Mouse (Mus musculus): ENCODE measurements around the gene Lrg1.

Gene Lrg1

DNA sequence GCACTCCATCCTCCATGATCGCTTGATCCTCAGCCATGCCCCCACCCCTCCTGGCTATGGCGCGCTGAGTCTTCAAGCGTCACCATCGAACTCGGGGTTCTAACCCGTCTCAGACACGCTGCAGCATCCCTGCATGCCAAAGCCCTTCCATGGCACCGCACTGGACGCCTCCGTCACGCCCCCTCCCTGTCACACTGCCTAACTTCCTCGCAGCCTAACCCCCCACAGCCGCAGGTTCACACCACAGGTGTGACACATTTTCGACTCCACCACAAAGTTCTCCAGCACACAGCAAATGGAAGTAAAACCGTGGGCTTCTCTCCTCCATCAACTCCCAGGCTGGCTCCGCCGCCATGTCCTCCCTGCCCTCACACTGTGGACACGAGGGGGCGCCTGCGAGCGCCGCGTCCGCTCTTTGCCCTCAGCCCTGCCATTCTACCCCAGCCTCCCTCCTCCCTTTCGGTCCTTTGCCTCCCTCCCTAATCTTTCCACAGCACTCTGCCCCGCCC is 12.7 kb upstream of the Lrg1 start:
- peak; percentile 75 for DNase-seq

DNA sequence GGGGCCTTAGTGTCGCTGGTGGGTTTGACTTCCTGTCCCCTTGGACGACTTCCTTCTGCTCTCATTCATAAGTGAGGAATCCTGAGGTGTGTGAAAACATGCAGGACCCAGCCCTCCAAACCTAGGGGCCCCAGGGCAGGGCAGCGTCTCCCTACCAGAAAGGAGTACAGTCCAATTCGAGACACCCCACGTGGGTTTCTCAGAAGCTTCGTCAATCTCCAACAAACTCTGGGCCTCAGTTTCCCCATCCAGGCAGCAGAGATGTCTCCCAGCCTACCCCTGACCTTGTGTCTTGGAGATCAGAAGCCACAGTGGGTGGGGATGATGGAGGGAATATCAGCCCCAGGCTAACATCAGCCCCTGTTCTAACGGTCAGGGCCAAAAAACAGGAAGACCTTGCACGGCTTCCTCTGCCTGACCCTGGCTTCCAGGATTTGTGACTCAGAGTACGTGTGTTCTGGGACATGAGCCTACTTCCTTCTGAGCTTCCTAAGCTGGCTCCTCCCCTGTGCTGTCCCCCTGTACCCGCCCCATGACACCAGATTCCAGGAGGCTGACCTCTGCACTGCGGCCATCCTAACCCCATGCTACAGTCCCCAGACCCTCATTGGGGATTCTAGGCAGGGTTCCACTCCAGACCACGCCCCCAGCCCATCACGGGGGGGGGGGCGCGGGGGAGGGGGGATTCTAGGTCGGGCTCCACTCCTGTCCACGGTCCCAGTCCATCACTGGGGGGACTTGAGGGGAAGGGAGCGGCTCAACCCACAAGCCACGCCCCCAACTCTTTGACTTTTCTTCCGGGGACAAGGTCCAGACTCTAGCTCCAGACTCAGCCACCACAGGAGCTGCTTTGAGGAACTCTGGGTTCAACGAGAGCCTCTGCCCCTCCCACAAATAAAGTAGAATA is 11.9 kb upstream of the Lrg1 start:
- no peak for DNase-seq

DNA sequence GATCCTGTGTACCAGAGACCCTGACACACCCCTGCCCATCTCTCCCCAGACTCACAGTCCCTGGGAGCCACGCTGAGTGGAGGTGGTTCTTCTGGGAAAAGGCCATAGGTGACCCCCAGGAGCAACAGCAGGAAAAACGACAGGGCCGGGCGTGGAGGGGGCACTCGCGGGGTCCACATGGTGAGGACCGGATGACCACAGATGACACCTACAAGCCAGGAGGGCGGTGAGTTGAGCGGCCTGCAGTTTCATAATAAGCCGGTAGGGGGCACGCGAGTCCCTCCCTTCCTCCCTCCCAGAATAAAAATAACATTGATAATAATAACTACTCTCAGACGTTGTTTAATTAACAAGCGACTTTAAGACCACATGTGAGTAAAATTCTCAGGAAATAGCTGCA is 10.9 kb upstream of the Lrg1 start:
- peak; percentile 60 for DNase-seq

DNA sequence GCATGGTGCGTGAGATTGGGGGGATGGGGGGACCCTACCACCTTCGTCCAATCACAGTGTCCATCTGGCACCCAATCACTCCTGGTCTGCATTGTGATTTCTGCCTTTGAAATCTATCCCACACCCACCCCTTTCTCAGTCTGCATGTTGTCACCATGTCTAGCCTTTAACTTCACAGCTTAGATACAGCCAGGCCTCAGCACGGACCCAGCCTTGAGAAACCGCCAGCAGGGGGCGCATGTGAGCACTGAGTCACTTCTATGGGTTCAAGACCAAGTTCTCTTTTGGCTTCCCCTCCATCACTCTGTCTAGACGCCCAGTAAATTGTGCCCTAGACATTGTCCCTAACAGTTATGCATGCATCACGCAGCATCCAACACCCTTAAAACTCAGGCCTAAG is 10.0 kb upstream of the Lrg1 start:
- peak; percentile 72 for DNase-seq

DNA sequence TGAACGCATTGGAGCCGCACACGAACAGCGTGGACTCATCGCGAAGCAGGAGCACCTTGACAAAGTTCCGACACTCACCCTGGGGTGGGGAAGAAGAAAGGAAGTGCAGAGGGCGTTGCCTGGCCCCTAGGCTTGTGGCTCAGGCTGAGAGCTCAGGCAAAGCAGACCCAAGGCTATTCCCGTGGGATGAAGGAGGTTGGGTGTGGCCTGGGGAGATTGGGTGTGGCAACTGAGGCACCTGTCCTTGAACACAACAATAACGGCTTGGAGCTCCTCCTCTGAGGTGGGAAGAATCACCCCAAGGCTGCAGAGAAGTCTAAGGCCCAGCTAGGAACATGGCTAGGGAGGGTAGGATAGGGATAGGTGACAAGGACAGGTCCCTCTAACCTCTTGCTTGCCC is 9.3 kb upstream of the Lrg1 start:
- no peak for DNase-seq

DNA sequence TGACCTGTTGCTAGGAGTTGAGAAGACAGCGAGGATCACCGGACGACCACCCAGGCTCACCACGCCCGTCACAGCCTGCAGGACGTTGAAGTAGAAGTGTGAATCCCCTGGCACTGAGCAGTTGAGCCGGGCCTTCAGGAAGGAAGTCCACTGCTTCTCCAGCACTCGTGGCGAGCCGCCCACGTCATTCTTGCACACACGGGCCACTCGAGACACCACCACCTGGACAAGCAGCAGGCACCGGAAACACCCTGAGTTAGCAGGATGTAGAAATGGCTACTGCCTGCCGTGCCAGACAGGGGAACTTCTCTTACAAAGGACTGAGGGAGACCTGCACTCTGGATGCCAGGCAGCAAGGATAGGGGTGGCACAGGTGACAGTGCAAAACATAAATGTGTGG is 6.4 kb upstream of the Lrg1 start:
- no peak for DNase-seq

DNA sequence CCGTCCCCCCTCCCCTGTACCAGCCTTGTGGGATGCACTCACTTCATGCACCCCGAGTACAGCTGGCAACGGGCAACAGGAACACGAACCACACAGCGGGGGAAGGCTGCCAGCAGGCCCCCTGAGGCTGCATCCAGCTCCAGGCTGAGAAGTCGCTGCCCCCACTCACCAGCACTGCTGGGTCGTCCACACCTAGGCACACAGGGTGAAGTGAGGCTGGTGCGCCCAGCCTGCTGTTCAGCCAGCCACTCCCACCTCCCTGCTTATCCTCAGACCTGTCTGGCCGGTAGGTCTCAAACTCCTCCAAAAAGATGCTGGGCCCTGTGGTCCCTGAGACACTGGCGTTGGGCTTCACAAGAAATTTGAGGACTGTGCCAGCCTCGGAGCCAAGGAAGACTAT is 4.4 kb upstream of the Lrg1 start:
- no peak for DNase-seq

DNA sequence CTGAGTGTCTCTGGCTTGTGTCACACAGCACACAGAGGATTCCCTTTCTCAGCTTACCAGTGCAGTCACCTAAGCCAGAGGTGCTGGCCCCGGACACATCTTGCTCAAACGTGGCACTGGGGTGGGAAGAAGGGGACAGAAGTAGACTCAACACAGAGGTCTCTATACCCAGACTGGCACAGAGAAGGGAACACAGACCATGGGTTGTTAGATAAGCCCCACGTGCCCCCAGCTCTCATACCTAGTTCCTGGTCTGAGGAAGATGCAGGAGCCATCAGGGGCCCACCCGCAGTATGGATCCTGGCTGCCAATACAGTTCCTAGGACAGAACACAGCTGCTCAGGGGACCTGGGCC is 3.5 kb upstream of the Lrg1 start:
- no peak for DNase-seq

DNA sequence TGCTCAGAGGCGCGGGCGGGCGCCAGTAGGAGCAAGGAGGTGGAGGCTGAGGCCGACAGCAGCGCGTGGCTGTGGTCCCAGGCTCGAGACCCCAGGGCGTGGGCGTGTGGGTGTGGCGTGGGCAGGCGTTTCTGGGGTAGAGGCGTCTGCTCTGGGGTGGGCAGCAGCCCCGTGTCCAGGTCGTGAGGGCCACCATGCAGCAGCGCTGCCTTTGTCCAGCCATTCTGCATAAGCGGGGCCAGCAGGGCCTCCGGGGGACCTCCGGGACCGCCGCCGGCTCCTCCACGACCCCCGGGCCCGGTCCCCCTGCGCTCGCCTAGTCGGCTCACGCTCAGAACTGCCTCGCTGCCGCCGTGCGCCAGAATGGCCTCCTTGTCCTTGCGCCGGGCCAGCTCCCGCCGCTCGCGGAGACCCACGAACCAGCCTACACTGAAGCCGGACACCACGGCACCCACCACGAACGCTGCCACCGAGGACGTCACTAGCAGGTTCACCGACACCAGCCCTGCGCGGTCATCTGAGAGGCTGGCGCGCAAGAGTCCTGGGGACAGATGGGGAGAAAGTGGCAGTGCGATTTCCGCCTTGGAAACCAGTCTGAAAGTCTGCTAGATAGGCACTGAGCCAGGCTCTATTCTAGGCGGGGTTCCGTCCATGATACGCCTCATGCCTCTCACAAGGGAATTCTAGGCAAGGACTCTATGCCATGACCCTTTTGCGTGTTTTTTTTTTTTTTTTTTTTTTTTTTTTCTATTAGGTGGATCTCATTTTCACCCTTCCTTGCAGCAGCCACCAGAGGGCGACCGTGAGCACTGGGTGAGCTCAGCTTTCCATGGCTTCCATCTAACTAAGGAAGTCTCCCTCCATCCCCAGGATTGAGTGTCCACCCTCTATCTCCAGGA is 2.8 kb upstream of the Lrg1 start:
- DNase-seq: peak; percentile 42

DNA sequence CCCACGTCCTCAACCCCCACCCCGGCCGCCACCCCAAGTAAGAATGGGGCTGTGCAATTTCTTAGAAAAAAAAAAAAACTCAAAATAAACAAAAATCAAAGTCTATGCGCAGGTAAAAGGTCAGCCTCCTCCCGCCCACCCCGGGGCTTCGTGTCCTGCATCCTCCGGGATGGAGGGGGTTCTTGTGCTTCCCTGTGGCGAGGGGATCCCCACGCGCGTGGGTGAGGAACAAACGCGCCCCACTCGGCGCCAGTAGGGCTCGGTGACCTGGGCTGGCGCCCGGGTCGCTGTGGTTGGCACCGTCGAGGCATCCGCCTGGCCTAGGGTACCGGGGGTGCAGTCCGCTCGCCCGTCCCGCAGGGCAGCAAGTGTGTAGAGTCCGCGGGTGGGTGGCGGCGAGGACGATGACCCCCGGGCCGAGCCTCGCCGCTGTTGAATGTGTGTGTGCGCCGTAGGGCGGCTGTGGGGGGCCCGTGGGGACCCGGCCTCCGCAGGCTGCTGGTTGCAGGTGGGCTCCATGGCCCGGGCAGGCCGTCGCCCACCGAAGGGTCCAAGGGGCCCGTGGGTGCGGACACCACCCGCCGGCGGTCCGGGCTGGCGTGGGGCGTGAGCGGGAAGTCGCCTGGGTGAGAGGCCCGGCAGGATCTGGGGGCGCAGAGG is 2.0 kb upstream of the Lrg1 start:
- DNase-seq: no peak

DNA sequence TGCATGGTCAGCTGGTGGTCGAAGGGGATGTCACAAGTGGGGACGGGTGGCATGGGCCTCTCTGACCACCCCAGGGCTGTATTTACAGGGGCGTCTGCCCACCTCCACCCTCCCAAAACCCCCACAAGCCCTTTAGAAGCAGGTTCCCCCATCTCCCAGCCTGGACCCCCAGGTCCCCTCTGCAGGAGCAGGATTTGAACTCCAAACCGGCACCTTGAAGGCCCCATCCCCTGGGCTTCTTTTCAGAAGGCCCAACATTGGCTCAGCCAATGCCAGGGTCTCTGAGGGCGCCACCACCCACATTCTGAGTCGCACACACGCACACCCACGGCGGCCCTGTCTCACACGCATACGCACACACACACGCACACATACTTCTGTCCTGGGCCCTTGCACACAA is 1.4 kb upstream of the Lrg1 start:
- DNase-seq: no peak

DNA sequence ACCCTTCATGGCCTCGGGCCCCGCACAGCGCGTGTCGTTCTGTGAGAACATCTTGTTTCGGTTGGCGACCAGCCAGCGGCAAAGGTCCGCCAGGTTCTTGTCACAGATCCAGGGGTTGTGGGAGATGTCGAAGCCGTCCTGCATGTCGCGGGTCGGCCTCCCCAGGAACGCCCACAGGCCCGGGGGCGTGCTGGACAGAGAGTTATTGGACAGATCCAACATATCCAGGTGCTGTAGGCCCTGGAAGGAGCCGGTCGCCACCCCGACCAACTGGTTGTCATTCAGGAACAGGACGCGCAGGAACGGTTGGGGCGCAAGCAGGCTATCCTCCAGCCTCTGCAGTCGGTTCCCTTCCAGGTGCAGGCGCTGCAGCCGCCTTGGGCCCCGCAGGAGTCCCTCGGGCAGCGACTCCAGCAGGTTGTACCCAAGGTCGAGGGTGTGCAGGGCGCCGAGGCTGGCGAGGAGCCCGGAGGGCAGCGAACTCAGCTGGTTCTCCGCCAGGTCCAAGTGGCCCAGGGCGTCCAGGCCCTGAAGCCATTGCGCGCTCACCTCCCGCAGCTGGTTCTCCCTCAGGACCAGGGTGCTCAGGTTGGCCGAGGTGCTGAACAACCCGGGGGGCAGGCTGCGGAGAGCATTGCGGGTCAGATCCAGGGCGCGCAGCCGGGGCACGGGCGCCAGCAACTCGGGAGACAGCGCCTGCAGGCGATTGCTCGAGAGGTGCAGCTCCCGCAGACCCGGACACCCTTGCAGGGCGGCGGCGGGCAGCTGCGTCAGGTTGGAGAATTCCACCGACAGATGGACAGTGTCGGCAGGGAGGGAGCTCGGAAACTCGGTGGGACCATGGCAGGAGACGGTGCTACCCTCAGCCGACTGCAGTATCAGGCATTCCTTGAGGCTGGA is 1.6 kb downstream of the Lrg1 start:
- no peak for DNase-seq

DNA sequence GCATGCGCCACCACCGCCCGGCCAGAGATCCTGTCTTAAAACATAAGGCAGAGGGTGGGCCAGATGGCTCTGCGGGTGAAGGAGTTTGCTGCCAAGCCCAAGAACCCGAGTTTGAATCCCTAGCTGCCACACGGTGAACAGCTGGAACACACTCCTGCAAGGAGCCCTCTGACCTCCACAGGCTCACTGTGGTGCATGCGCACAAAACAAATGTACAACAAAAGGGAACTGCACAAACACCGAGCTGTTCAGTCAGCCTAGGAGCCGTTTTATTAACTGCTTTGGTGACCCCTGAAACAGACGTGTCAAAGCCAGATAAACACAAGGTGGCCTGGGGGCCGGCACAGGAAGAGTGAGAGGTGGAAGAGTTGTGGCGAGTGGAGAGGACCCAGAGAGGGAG is 2.4 kb downstream of the Lrg1 start:
- no peak for DNase-seq

DNA sequence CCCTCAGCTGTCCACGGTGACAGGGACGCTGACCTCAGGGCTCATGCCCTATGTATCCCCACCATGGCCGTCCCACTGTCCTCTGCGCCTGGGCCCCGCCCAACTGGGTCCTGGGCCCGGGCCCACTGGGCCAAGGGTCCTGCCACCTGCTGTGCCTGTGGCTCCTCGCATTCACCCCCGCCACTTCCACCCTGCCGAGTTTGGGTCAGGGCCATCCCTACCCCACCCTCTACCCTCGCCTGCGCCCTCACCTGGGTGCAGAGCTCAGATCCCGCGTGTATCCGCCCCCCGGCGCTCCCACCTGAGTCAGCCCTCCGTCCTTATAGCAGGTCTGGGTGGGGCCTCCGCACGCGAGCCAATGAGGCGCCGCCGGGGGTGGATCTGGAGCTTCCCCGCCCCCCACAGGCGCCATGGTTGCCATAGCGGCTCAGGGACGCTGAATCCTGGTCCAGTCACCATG is 4.5 kb downstream of the Lrg1 start, which contains the start of gene Plin5:
TSS of gene Plin5 (minus strand) at position 346 of the 460 bp plus-strand sequence.
- no peak for DNase-seq

DNA sequence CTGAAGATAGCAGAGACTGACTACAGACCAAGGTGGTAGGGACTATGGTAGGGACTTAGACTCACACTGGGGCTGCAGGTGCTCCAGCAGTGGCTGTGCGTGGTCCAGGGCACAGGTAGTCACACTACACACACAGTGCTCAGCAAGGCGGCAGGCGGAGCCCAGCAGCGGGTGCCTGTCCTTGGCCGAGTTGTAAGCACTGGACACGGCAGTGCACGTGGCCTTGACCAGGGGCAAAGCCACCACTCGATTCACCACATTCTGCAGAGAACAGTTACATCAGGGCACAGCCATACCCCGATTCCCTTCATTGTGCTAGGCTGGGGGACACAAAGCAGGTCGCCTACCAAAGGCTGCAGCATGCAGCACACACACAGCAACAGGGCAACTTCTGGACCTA is 5.6 kb downstream of the Lrg1 start:
- no peak for DNase-seq

DNA sequence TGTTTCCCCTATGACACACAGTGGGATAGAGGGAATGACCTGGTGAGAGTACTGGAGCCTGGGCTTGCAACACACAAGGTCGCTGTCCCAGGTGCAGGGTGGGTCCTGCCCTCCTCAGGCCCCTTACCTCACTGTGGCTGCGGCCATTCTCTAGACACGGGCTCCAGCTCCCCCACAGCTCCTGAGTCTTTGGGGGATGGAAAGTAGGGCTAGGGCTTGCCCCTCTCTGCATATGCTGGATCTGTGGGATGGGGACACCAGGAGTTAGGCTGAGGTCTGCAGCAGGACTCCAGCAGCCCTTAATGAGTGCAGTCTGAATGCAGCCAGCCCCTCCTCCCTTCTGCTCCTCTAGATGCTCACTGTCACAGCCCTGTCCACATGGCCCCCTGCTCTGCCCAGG is 9.1 kb downstream of the Lrg1 start:
- no peak for DNase-seq

DNA sequence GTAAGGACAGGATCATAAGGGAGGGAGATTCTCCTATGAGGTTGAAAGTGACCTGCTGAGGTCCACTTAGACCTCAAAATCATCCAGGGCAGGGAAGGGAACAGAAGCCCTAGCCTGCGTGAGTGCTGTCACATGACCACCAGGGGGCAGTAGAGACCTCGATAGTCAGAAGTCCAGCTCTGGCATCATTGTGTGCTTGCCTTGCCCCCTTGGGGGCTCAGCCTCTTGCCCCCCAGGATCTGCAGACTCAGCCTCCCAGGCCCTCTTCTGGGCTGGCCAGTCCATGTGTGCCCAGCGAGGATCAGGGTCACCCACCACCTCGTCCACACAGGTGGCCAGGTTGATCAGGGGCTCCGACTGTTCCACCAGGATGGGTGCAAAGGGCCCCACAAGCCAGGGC is 9.9 kb downstream of the Lrg1 start:
- peak; percentile 58 for DNase-seq

DNA sequence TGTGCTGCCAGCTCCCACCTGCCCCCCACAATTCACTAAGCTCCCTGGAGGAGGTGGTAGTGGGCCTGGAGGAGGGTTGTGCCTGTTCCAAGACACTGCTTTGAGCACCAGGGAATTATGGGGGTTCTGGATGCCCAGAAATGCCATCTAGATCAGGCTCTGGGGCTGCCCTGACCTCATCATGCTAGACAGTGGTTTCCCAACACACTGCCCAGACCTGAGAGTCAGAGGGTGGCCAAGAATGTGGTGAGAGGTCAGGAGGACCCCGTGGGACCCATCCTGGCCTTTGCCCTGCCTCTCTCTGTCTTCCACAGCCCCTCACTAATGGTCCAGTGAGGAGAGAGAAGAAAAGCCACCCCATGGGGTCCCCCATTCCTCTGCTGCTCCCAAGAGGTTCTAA is 10.8 kb downstream of the Lrg1 start:
- no peak for DNase-seq

DNA sequence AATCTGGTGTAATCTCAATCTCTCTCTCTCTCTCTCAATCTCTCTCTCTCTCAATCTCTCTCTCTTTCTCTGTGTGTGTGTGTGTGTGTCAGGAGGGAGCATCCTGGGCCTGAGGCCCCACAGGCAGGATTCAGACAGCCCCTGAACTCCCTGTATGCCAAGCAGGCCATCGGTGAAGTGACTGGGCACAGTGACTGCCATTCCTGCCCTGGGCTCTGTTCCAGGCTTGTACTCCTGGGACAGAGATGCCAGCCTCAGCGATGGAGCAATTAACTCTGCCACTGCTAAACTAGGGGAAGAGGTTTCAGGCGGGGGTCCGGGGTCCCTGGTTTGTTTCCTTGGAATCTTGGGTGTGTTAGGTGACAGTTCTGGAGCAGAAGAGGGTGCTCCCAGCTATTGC is 11.2 kb downstream of the Lrg1 start:
- DNase-seq: no peak

DNA sequence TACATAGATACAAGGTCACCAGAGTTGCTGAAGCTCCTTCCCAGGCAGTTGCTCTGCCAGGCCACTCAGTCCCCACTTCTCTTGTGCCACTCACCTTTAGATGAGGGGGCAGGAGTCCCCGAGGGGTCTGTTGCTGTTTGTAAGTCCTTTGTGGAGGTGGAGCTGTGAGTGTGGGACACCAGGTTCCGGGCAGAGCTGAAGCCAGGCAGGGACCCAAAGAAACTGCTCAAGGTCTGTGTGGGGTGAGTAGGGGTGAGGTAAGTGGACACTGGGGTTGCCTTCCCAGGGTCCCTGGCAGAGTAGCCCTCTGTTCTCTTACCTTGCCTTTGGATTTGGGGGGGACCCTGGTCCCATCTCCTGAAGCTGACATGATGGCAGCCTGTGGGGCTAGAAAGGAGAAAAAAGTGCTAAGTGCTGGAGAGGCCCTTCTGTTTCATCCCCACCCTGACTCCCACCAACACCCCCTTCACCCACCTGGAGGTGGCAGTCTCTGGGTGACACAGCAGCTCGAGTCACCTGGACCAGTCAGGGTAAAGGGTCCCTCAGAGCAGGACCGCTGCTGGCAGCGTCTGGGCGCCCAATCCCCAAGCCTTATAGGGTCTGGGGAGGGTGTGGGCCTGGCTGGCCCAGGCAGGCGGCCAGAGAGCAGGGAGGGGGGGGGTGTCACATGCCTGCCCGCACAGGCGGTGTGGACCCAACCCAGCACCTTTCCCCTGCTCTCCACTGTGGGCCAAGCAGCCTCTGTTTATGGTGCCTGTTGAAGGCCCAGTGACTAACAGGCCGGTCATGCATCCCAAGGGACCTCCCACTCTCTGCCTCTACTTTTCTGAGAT is 12.4 kb downstream of the Lrg1 start, which contains the start of gene Plin4:
TSS of gene Plin4 (minus strand) at position 585 of the 833 bp plus-strand sequence.
- DNase-seq: no peak
